Mouse (Mus musculus): ENCODE data around the gene Pkd2l1. TPM values are rescaled to one million over a fixed set of nuclear protein-coding genes. Genes with fewer than 3 reads are reported as not detected.
"Not testable (repeated sequence)": the region's sequence is repeated elsewhere in the genome, so short reads cannot be mapped to it uniquely, and the experiment has no call there.

The Pkd2l1 gene
- total RNA-seq, 1 experiment from 2014 or later: not detected

DNA sequence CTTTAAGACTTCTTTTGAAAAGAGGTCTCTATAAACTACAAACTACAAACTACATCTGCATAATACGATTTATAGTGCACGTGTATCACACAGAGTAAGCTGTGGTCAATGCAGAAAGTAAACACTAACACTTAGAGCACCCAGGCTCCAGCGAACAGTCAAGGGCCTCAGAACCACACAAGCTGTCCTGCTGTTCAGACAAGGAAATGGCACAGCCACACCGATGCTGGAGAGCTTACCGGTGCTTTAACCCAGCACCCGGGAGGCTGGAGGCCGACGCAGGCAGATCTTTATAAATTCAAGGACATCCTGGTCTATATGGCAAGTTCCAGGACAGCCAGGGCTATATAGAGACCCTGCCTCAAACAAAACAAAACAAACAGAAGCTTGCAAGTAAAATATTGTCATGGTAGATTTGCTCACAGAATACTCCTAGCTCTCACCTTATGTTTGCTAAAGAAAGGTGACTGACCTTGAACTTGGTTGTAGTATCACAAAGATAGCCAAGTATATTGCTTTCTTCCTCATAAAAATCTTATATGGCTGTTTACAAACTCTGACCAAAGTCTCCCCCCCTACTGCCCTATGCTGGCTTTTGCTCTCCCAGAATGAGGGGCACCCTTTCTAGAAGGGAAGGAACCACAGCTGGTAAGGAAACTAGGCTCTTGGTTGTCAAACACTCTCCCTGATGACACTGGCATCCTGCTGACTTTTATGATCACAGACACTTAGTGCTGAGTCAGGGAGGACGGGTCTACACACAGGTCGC is 64.3 kb downstream of the Pkd2l1 start:
- no peak for ATAC-seq (replicated peaks in 1 of 2; ENCODE audit: insufficient read depth in 1 of 2, low FRiP score in 2 of 2, low TSS enrichment in 1 of 2, low read depth in 1 of 2, poor library complexity in 2 of 2, severe bottlenecking in 2 of 2)

GRCm38 (mm10) chr19:44121137-44121536 is 71.1 kb downstream of the Pkd2l1 start:
- ATAC-seq (replicated peaks in 1 of 2; ENCODE audit: insufficient read depth in 1 of 2, low FRiP score in 2 of 2, low TSS enrichment in 1 of 2, low read depth in 1 of 2, poor library complexity in 2 of 2, severe bottlenecking in 2 of 2): no peak

- ATAC-seq (replicated peaks in 1 of 2; ENCODE audit: insufficient read depth in 1 of 2, low FRiP score in 2 of 2, low TSS enrichment in 1 of 2, low read depth in 1 of 2, poor library complexity in 2 of 2, severe bottlenecking in 2 of 2): not testable (repeated sequence)
These were observed 71.6 kb downstream of the Pkd2l1 start for GRCm38 (mm10) chr19:44120686-44121085.

DNA sequence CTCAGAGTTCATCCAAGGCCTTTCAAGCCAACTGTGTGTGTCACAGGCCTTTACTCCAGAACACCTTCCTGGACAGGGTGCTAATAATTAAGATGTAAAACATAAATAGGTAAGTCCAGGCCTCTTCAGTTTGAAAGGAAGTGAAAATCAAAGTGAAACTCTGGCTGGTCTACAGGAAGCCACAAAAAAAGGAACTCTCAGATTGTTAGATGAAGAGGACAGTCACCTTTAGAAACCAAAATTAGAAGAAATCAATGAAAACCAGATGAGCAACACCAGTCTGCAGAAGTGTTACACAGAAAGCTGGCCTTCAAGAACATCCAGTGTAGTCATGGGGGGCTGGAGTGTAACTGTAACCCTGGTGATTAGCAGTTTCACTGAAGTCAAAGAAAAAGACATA is 74.4 kb downstream of the Pkd2l1 start:
- no peak for ATAC-seq (replicated peaks in 1 of 2; ENCODE audit: insufficient read depth in 1 of 2, low FRiP score in 2 of 2, low TSS enrichment in 1 of 2, low read depth in 1 of 2, poor library complexity in 2 of 2, severe bottlenecking in 2 of 2)

DNA sequence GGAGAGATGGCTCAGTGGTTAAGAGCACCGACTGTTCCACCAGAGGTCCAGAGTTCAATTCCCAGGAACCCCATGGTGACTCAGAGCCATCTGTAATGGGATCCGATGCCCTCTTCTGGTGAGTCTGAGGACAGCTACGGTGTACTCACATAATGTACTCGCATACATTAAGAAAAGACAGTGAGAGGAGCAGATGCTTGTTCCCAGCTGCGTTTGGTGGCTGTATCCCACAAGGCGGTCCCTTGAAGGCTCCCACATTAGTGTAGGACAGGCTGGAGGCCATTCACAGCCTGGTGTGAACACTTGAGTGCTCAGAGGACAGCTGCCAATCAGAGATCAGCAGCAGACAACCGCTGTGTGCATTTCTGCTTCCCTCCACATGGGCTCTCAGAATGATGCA is 80.5 kb downstream of the Pkd2l1 start:
- no peak for ATAC-seq (replicated peaks in 1 of 2; ENCODE audit: insufficient read depth in 1 of 2, low FRiP score in 2 of 2, low TSS enrichment in 1 of 2, low read depth in 1 of 2, poor library complexity in 2 of 2, severe bottlenecking in 2 of 2)

DNA sequence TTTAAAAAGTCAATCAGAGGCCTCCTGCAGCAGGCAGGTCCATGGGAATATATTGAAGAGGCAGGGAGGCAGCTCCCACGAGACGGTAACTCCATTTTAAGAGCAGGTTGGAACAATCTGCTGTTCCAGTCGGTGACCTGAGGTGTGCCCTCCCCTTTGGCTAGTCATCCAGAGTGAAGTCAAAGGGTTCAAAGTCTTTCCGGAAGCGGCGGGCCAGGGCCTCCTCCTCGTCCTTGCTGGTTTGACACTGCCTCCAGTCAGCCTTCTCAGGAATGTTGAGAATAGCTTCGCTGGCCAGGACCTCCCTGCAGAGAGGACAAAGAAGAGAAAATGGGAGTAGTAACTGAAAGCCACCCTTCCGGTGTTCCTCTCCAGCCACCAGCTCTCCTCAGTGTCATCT is 81.9 kb downstream of the Pkd2l1 start:
- ATAC-seq (replicated peaks in 1 of 2; ENCODE audit: insufficient read depth in 1 of 2, low FRiP score in 2 of 2, low TSS enrichment in 1 of 2, low read depth in 1 of 2, poor library complexity in 2 of 2, severe bottlenecking in 2 of 2): no peak

DNA sequence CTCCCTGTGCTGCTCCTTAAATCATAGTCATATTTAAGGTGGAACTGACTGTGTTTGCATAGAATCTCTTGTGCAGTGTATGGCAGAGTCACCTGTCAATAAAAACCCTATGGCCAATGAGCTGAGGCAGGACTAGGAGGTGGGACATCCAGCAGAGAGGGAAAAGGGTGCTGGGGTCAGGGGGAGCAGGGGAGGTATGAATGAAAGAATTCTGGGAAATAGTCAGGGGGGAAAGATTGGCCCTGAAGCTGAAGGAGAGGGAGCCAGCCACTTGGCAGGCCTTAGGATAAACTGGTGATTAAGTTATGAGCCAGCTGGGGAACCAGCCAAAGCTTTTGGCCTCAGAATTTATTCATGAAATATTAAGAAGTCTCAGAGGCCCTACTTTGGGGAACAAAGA is 83.2 kb downstream of the Pkd2l1 start:
- no peak for ATAC-seq (replicated peaks in 1 of 2; ENCODE audit: insufficient read depth in 1 of 2, low FRiP score in 2 of 2, low TSS enrichment in 1 of 2, low read depth in 1 of 2, poor library complexity in 2 of 2, severe bottlenecking in 2 of 2)

DNA sequence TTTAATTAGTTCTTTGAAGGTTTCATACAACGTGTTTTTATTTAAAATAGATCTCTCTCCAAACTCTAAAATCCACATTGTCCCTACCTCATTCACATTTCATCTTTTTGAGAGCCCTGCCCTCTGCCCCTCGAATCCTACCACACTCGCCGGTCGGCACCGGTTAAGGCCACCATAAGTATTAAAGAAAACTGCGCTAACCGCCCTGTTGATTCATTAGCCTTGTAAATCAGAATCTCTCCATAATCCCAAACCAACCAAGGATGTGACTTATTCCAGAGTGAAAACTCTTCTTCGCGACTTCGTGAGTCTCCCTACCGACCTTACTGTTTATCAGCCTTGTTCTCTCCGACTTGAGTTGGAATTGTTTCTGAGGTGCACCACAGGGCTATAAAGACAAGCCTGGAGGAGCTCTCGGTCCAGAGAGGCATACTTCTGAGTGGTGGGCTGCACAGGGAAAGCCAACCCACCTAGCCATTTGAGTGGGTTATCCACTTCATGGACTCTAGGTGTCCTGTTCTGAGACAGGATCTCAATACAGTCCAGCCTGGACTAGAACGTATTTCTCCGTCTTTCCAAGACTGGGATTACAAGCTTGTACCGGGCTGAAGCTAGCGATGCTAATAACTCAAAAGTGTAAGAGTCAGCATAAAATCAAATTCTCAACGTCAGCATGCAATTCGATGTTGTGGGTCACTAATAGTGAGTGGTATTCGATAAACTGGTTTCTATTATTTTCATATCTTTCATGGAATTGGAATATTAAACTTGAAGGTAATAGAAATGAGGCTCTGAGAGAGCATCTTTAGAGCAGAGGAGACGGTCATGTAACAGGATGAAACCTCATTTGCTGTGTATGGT is 84.4 kb downstream of the Pkd2l1 start:
- ATAC-seq (replicated peaks in 1 of 2; ENCODE audit: insufficient read depth in 1 of 2, low FRiP score in 2 of 2, low TSS enrichment in 1 of 2, low read depth in 1 of 2, poor library complexity in 2 of 2, severe bottlenecking in 2 of 2): no peak

DNA sequence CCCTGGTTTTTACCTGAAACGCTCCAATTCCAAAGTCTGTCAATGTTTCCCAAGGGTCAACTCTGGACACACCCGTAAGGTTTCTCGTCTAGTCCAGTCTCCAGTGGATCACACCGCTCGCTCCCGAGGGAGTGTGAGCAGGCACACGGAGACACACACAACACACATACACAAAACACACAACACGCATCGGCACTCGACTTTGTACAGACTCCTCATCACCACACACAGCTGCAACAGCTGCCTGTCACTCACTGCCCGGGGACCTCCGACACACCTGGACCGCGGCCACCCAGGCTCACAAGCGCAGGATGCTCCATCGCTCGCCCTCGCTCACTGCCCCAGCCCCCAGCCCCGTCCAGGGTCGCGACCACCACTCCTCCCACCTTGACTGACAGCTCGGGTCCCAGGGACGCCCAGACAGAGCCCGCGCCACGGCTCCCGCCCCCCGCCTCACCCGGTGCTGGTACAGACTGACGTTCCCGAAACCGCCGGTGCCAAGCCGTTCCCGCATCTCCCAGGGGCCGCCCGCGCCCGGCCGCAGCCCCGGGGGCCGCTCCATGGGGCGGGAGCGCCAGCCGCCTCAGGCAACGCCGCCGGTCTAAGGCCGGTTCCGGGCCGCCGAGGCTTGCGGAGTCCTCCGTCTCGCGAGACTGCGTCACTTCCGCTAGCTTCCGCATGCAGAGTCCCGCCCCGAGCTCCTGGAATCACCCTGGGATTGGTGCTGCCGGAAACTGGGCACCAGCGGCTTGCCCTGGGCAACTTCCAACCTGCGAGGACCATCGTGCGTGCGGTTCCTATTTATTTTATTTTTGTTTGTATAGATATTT is 85.2 kb downstream of the Pkd2l1 start, which contains the start of gene Chuk:
Chuk (minus strand) TSS at position 650 of the 830 bp plus-strand sequence.
- peak; percentile 97 to 98 for ATAC-seq (replicated peaks in 1 of 2; ENCODE audit: insufficient read depth in 1 of 2, low FRiP score in 2 of 2, low TSS enrichment in 1 of 2, low read depth in 1 of 2, poor library complexity in 2 of 2, severe bottlenecking in 2 of 2)

DNA sequence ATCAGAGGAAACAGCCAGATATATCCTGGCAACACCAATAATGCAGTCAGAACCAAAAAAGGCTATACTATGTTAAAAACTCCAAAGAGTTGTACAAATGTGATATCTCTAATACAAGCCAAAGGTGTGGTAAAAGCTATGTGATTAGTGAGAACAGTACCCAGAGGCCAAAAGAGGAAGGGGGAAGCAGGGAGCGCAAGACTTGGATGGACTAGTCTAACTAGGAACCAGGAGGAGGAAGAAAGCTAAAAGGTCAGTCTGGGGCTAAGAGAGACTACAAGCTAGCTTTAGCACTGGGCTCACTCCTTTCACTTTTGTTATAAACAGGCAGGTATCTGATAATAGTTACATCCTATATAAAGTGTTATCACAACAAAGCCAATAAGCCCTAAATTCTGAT is 87.8 kb downstream of the Pkd2l1 start:
- ATAC-seq (replicated peaks in 1 of 2; ENCODE audit: insufficient read depth in 1 of 2, low FRiP score in 2 of 2, low TSS enrichment in 1 of 2, low read depth in 1 of 2, poor library complexity in 2 of 2, severe bottlenecking in 2 of 2): no peak

DNA sequence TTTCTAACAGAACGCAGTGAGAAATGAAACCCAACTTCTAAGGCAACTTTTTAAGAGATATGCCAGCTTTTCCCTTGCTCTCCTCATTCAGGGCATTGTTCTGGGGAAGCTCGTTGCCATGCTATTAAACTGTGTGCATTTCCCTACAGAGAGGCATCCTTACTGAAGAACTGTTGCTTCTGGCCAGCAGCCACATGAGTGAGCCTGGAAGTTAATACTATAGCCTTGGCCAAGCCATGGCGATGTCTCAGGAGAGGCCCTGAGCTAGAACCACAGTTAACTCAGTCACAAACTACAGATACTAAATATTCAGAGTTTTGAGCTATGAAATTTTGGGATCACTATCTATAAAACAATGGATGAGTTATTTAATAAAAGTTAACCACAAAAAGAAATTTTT is 89.2 kb downstream of the Pkd2l1 start:
- no peak for ATAC-seq (replicated peaks in 1 of 2; ENCODE audit: insufficient read depth in 1 of 2, low FRiP score in 2 of 2, low TSS enrichment in 1 of 2, low read depth in 1 of 2, poor library complexity in 2 of 2, severe bottlenecking in 2 of 2)

GRCm38 (mm10) chr19:44100840-44101239 is 91.4 kb downstream of the Pkd2l1 start:
- ATAC-seq (replicated peaks in 1 of 2; ENCODE audit: insufficient read depth in 1 of 2, low FRiP score in 2 of 2, low TSS enrichment in 1 of 2, low read depth in 1 of 2, poor library complexity in 2 of 2, severe bottlenecking in 2 of 2): no peak

Other genes with a start within 250 kb of the Pkd2l1 start
- gene Cpn1, start 205.9 kb downstream of the Pkd2l1 start, total RNA-seq (2017): not detected in 2 replicates
- not detected in 2 replicates for gene Cyp2c23, start 163.2 kb downstream of the Pkd2l1 start, total RNA-seq (2017)
- 16.9 and 24.0 TPM in 2 replicates for gene Erlin1, start 122.7 kb downstream of the Pkd2l1 start, total RNA-seq (2017)
- gene Chuk, start 85.0 kb downstream of the Pkd2l1 start, total RNA-seq (2017): 58.9 and 63.9 TPM in 2 replicates
- 24.7 and 41.4 TPM in 2 replicates for gene Cwf19l1, start 56.6 kb downstream of the Pkd2l1 start, total RNA-seq (2017)
- gene Bloc1s2, start 46.0 kb downstream of the Pkd2l1 start, total RNA-seq (2017): 35.1 and 65.0 TPM in 2 replicates
- 0.06 and 0.20 TPM in 2 replicates for gene Scd3, start 10.8 kb upstream of the Pkd2l1 start, total RNA-seq (2017)
- 126 and 150 TPM in 2 replicates for gene Scd2, start 101.2 kb upstream of the Pkd2l1 start, total RNA-seq (2017)
- 0.05 and 0.31 TPM in 2 replicates for gene Scd4, start 140.7 kb upstream of the Pkd2l1 start, total RNA-seq (2017)
- 0.44 and 2.0 TPM in 2 replicates for gene Scd1, start 215.4 kb upstream of the Pkd2l1 start, total RNA-seq (2017)

Data from hematopoietic stem cell, adult 5-6 weeks (primary cell).